Mouse (Mus musculus): ENCODE data around the gene Chil1. TPM values are rescaled to one million over a fixed set of nuclear protein-coding genes. Genes with fewer than 3 reads are reported as not detected.

The Chil1 gene
- polyA plus RNA-seq, 1 experiment, result 1,277 TPM

DNA sequence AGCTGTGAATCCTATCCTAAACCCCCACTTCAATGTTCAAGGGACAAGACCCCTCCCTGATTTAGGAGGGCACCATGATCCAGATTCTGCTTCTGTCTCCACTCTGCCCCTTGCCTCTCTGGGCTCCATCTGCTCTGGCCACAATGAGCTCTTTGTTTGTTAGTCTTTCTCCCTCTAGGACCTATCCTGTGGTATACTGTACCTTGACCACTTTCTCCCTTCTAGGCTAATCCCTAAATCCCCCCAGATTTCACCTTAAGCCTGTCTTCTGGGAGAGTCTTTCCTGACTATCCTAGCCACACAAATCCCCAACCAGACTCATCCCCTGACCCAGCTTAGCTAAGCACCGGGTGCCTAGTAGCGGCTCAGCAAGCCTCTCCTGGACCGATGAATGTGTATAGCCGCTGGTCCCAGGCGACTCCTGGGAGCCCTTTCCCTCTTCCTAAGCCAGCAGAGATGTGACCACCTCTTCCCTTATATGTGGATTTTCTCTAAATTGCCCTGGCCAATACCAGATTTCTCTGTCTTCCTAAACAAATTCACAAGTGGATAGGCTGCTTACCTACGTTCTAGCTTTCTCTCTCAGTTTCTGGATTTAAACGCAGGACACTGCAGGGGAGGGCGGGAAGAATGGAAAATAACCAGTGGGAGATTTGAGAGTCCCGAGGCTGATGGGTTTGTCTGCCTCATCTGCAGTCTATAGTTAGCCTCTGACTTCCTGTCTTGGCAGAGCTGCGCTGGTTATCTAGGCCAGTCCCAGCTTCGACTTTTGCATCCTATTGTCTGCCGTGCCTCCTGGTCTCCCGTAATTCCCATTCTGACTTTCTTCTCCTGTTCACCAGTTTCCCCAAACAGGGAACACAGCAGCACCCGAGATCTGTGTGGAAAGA, 14.3 kb upstream of the Chil1 start:
- DNase-seq, result no peak
- TF ChIP-seq POLR2A (IDR thresholded peaks at IDR 0.05; ENCODE audit: borderline replicate concordance, extremely low read depth, low read depth, low read length) (no peak), CTCF (IDR thresholded peaks at IDR 0.05; ENCODE audit: insufficient read depth, low read length) (no peak)
- Histone ChIP-seq H3K4me3 (replicated peaks; ENCODE audit: extremely low read depth, low read depth, low read length) (no peak overlapping the region), H3K4me1 (ENCODE audit: control insufficient read depth, insufficient read depth, low read length) (no peaks in the 10 kb centered on the region)
- 47% methylated on average over 14 of the region's 14 CpGs for WGBS

DNA sequence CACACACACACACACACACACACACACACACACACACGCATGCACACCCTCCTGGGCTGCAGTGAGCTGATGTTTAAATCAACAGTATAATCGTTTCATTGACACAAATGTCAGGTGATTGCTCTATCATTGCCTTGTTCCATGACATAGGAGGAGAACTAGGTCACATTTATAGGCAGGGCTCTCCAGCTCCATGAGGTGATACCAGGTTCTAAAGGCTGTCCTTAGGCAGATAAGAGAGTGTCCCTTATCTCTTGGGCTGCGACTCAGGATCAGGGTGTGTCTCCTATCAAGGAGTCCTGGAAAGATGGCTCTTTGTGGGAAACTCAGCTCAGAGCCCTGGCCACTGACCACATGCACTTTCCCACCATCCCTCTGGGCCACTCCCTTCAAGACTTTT, 13.4 kb upstream of the Chil1 start:
- 75% methylated on average over 3 of the region's 3 CpGs for WGBS
- TF ChIP-seq CTCF (IDR thresholded peaks at IDR 0.05; ENCODE audit: insufficient read depth, low read length), result no peak
- TF ChIP-seq POLR2A (IDR thresholded peaks at IDR 0.05; ENCODE audit: borderline replicate concordance, extremely low read depth, low read depth, low read length), result no peak
- DNase-seq, result no peak
- no peaks in the 10 kb centered on the region for H3K4me1 ChIP-seq (ENCODE audit: control insufficient read depth, insufficient read depth, low read length)
- no peak overlapping the region for H3K4me3 ChIP-seq (replicated peaks; ENCODE audit: extremely low read depth, low read depth, low read length)

DNA sequence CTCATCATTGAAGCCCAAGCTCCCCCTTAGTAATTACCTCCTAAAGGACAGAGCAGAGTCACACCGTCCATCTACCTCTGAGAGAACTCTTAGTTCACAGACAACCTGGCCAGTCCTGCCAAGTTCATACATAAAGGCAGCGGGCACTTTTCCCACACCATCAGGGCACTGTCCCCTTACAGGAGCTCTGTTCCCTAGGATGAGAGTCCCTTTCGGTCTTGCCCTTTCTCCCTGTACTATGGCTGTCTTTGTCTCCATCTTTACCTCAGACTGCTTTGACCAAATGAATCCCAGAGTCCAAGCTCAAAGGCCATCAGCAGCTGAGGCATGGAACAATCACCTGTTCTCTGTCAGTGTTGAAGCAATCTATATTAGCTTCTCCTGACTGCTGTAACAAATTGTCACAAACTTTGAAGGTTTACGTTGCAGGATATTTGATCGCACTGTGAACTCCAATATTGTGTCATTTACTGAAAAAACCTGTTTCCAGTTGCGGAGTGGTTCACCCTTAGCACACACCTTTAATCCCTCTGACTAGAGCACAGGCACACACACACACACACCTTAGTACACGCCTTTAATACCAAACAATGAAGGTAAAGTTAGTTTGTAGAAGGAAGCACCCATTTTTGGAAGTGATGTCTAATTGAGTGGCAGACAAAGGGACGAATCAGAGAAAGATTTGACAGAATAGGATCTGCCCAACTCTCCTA, 12.8 kb upstream of the Chil1 start:
- Histone ChIP-seq H3K4me3 (replicated peaks; ENCODE audit: extremely low read depth, low read depth, low read length) (no peak overlapping the region), H3K4me1 (ENCODE audit: control insufficient read depth, insufficient read depth, low read length) (no peaks in the 10 kb centered on the region)
- DNase-seq, result no peak
- 89% methylated on average over 8 of the region's 8 CpGs for WGBS
- TF ChIP-seq CTCF (IDR thresholded peaks at IDR 0.05; ENCODE audit: insufficient read depth, low read length), result no peak
- TF ChIP-seq POLR2A (IDR thresholded peaks at IDR 0.05; ENCODE audit: borderline replicate concordance, extremely low read depth, low read depth, low read length), result no peak

DNA sequence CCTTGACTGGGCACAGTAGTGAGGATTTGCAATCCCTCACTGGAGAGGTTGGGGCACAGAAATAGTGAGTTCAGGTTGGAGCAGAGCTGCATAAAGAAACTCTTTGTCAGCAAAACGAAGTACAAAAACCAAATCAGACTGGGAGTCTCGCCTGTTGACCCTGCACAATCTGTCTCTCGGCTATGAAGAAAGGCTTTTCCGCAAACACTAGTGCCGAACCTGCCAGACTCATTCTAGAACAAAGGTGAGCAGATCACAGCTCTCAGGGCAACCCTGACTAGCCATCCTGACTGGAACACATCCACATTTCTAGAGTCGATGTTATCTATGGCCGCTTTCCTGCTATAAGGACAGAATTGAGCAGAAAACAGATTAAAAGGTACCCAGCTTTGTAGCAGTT, 8.9 kb upstream of the Chil1 start:
- no peak overlapping the region for H3K4me3 ChIP-seq (replicated peaks; ENCODE audit: extremely low read depth, low read depth, low read length)
- WGBS, result 55% methylated on average over 7 of the region's 7 CpGs
- H3K4me1 ChIP-seq (ENCODE audit: control insufficient read depth, insufficient read depth, low read length), result no peaks in the 10 kb centered on the region
- DNase-seq, result no peak
- TF ChIP-seq POLR2A (IDR thresholded peaks at IDR 0.05; ENCODE audit: borderline replicate concordance, extremely low read depth, low read depth, low read length), result no peak
- no peak for TF ChIP-seq CTCF (IDR thresholded peaks at IDR 0.05; ENCODE audit: insufficient read depth, low read length)

- H3K4me3 ChIP-seq (replicated peaks; ENCODE audit: extremely low read depth, low read depth, low read length), result no peak overlapping the region
- no peaks in the 10 kb centered on the region for H3K4me1 ChIP-seq (ENCODE audit: control insufficient read depth, insufficient read depth, low read length)
- no peak for TF ChIP-seq POLR2A (IDR thresholded peaks at IDR 0.05; ENCODE audit: borderline replicate concordance, extremely low read depth, low read depth, low read length)
- TF ChIP-seq CTCF (IDR thresholded peaks at IDR 0.05; ENCODE audit: insufficient read depth, low read length), result no peak
- WGBS, result 86% methylated on average over 5 of the region's 5 CpGs
- DNase-seq, result no peak
Measured at GRCm38 (mm10) chr1:134177976-134178375, 4.0 kb upstream of the Chil1 start.

- DNase-seq, result no peak
- Histone ChIP-seq H3K4me3 (replicated peaks; ENCODE audit: extremely low read depth, low read depth, low read length) (peak overlapping the region; percentile 49), H3K4me1 (ENCODE audit: control insufficient read depth, insufficient read depth, low read length) (no peaks in the 10 kb centered on the region)
- WGBS, result 58% methylated on average over 4 of the region's 4 CpGs
- TF ChIP-seq CTCF (IDR thresholded peaks at IDR 0.05; ENCODE audit: insufficient read depth, low read length) (no peak), POLR2A (IDR thresholded peaks at IDR 0.05; ENCODE audit: borderline replicate concordance, extremely low read depth, low read depth, low read length) (no peak)
Measured at GRCm38 (mm10) chr1:134184089-134184488, 2.1 kb downstream of the Chil1 start.

- TF ChIP-seq POLR2A (IDR thresholded peaks at IDR 0.05; ENCODE audit: borderline replicate concordance, extremely low read depth, low read depth, low read length) (no peak), CTCF (IDR thresholded peaks at IDR 0.05; ENCODE audit: insufficient read depth, low read length) (no peak)
- DNase-seq, result no peak
- WGBS, result 83% methylated on average over 5 of the region's 5 CpGs
- Histone ChIP-seq H3K4me1 (ENCODE audit: control insufficient read depth, insufficient read depth, low read length) (no peaks in the 10 kb centered on the region), H3K4me3 (replicated peaks; ENCODE audit: extremely low read depth, low read depth, low read length) (no peak overlapping the region)
Measured at GRCm38 (mm10) chr1:134188217-134188616, 6.2 kb downstream of the Chil1 start.

DNA sequence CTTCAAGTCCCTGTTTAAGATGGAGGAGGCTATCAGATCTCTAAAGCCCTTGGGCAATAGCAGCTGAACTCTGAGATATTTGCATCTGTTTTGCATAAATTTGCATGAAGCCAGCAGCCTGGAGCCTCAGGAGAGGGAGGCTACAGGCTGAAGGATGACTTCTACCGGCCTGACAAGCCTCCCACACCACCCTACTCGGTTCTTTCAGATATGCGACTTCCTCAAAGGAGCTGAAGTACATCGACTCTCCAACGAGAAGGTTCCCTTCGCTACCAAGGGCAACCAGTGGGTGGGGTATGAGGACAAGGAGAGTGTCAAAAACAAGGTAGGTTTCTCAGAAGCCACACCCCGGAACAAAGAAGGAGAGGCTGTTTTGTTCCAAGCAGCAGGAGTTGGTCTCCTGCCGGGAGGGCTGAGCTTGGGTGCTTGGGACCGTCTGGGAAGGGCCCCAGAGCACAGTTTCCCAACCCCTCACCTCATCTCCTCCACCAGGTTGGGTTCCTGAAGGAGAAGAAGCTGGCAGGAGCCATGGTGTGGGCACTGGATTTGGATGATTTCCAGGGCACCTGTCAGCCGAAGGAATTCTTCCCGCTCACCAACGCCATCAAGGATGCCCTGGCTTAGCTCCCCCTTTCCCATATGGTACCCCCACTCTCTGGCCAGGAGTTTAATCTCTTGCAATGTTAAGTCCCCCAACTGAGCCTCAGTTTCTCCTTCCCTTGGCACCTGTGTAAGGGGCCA, 7.2 kb downstream of the Chil1 start:
- 20% methylated on average over 12 of the region's 12 CpGs for WGBS

DNA sequence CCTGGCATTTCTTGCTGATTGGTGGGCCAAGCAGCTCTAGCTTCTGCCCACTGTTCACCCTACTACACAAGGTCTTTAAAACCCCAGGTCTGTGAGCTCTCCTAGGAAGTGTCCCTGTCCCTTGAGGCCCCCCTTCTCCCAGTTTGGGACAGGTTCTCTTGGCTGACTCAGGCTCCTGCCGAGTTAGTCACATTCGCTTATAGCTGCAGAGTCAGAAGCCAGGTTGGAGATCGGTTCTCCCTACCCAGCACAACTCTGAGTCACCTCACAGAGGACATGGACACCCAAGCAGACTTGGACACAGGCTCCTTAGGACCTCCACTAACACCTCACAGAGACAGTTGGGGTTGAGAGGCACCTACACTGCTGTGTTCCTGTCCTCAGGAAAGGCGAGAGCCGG, 9.2 kb downstream of the Chil1 start:
- Histone ChIP-seq H3K4me1 (ENCODE audit: control insufficient read depth, insufficient read depth, low read length) (peaks cover 7% of the 10 kb centered on the region; the same call in 1 of the 2 replicates), H3K4me3 (replicated peaks; ENCODE audit: extremely low read depth, low read depth, low read length) (no peak overlapping the region)
- 85% methylated on average over 5 of the region's 5 CpGs for WGBS
- no peak for TF ChIP-seq CTCF (IDR thresholded peaks at IDR 0.05; ENCODE audit: insufficient read depth, low read length)
- TF ChIP-seq POLR2A (IDR thresholded peaks at IDR 0.05; ENCODE audit: borderline replicate concordance, extremely low read depth, low read depth, low read length), result no peak
- no peak for DNase-seq

More for the DNA sequence above, 7.2 kb downstream of the Chil1 start:
- Histone ChIP-seq H3K4me1 (ENCODE audit: control insufficient read depth, insufficient read depth, low read length) (no peaks in the 10 kb centered on the region), H3K4me3 (replicated peaks; ENCODE audit: extremely low read depth, low read depth, low read length) (no peak overlapping the region)
- no peak for DNase-seq
- TF ChIP-seq CTCF (IDR thresholded peaks at IDR 0.05; ENCODE audit: insufficient read depth, low read length), result no peak
- peak; percentile 10; the same call in 1 of the 2 replicates for TF ChIP-seq POLR2A (IDR thresholded peaks at IDR 0.05; ENCODE audit: borderline replicate concordance, extremely low read depth, low read depth, low read length)
